13 mouse cellular contexts compared by ENCODE assay signal in genomic region chr4:83211709-83212108, GRCm38 (mm10).
DNase-seq lines count a peak whose midpoint lies in the region; ATAC-seq lines count a peak whose summit lies in the region.
"Had no signal": no experiment of that assay in that cellular context is flagged by ENCODE, and none has a peak within 500 bp of the region (broad histone marks: within the 10 kb centered on the region; RNA-seq: fewer than 3 reads in every experiment).

No protein-coding gene starts in this region.

- H3K4me3 ChIP-seq in forebrain, embryonic 14.5 days (ENCODE audit: low read depth, low read length), result no peak overlapping the region
- no peak overlapping the region for H3K4me3 ChIP-seq in forebrain, embryonic 12.5 days (replicated peaks)
- H3K4me3 ChIP-seq: embryonic facial prominence, embryonic 12.5 days; layer of hippocampus, adult 2 months; liver, embryonic 15.5 days; myocyte had no signal

- intact Hi-C loops in heart, postnatal 14 days (cut with DNase I), result no loop called here

- DNase-seq in forebrain, embryonic 14.5 days (ENCODE audit: low spot score), result peak; percentile 36
- DNase-seq in kidney, postnatal 10 days, result peak; percentile 46
- no peak for DNase-seq in kidney, postnatal 25 days
- DNase-seq in heart, postnatal 14 days, result peak; percentile 11 to 31
- peak; percentile 26 for DNase-seq in lung, postnatal 25 days (ENCODE audit: low spot score)
- DNase-seq in adrenal gland, postnatal 25 days, result no peak
- DNase-seq in right cerebral cortex, adult 18-20 months, result no peak
- DNase-seq: thymus, postnatal 25 days had no signal

- no peaks in the 10 kb centered on the region for H3K9me3 ChIP-seq in forebrain, embryonic 14.5 days (replicated peaks; ENCODE audit: control insufficient read depth, low read length)
- no peaks in the 10 kb centered on the region for H3K9me3 ChIP-seq in forebrain, embryonic 12.5 days
- H3K9me3 ChIP-seq: embryonic facial prominence, embryonic 12.5 days; liver, embryonic 15.5 days had no signal

- peak overlapping the region; percentile 1; the same call in 1 of the 2 replicates for H3K27ac ChIP-seq in forebrain, embryonic 14.5 days (ENCODE audit: low read depth, low read length)
- no peak overlapping the region for H3K27ac ChIP-seq in forebrain, embryonic 12.5 days
- H3K27ac ChIP-seq: embryonic facial prominence, embryonic 12.5 days; layer of hippocampus, adult 2 months; liver, embryonic 15.5 days had no signal

- no peak overlapping the region for H3K9ac ChIP-seq in forebrain, embryonic 14.5 days (ENCODE audit: low read length)
- no peak overlapping the region for H3K9ac ChIP-seq in forebrain, embryonic 12.5 days
- H3K9ac ChIP-seq: embryonic facial prominence, embryonic 12.5 days; liver, embryonic 15.5 days had no signal

- 73% methylated on average over 12 of the region's 12 CpGs for WGBS in forebrain, embryonic 14.5 days
- 75% methylated on average over 12 of the region's 12 CpGs for WGBS in forebrain, embryonic 12.5 days

- H3K4me1 ChIP-seq in forebrain, embryonic 14.5 days (ENCODE audit: control insufficient read depth, insufficient read depth, low read length), result peaks cover 32% of the 10 kb centered on the region
- H3K4me1 ChIP-seq in forebrain, embryonic 12.5 days, result peaks cover 31% of the 10 kb centered on the region; the same call in 1 of the 2 replicates
- H3K4me1 ChIP-seq: liver, embryonic 15.5 days had no signal

- no peaks in the 10 kb centered on the region for H3K27me3 ChIP-seq in forebrain, embryonic 14.5 days (replicated peaks; ENCODE audit: control insufficient read depth, insufficient read depth, low read length)
- no peaks in the 10 kb centered on the region for H3K27me3 ChIP-seq in forebrain, embryonic 12.5 days
- H3K27me3 ChIP-seq: embryonic facial prominence, embryonic 12.5 days; liver, embryonic 15.5 days had no signal

- H3K4me2 ChIP-seq in forebrain, embryonic 14.5 days (ENCODE audit: low read length), result no peak overlapping the region
- H3K4me2 ChIP-seq in forebrain, embryonic 12.5 days, result no peak overlapping the region
- H3K4me2 ChIP-seq: embryonic facial prominence, embryonic 12.5 days; liver, embryonic 15.5 days had no signal

- no peaks in the 10 kb centered on the region for H3K36me3 ChIP-seq in forebrain, embryonic 14.5 days (ENCODE audit: control insufficient read depth, insufficient read depth, low read length)
- H3K36me3 ChIP-seq in forebrain, embryonic 12.5 days (replicated peaks), result no peaks in the 10 kb centered on the region
- H3K36me3 ChIP-seq: embryonic facial prominence, embryonic 12.5 days; liver, embryonic 15.5 days had no signal

- ATAC-seq in forebrain, embryonic 14.5 days, result no peak
- no peak for ATAC-seq in forebrain, embryonic 12.5 days (ENCODE audit: low FRiP score)

Comparison
In these comparisons a context has a peak if more than half of its experiments do, and no peak if none do; other contexts are left out.
1. DNase-seq: peak in forebrain, embryonic 14.5 days (single experiment), kidney, postnatal 10 days (single experiment), heart, postnatal 14 days (2 of 2) and lung, postnatal 25 days (single experiment); none in kidney, postnatal 25 days (0 of 2), adrenal gland, postnatal 25 days (single experiment) and right cerebral cortex, adult 18-20 months (single experiment).